Mouse (Mus musculus) left cerebral cortex, postnatal 10 days (tissue): Measurements from ENCODE around the gene Jakmip3. TPM values are rescaled to one million over a fixed set of nuclear protein-coding genes. Genes with fewer than 3 reads are reported as not detected.
A peak's percentile ranks its signal among the peaks of the same experiment; 100 is the strongest.

ENCODE experiments used
- DNase-seq, 2 experiments: peaks; one replicate each; pipeline ENCODE4 v3.0.0; 2021 to 2022; ENCODE audit warnings: low spot score in 2 of 2, mixed read lengths in 1 of 2; ENCODE audit errors: extremely low spot score in 1 of 2
- intact Hi-C: fragments of 180-260 bp; cut with DNase I; formaldehyde crosslinking; loops from one replicate; pipeline ENCODE4 v1.15.1; 2025
- total RNA-seq, 2 experiments: library from RNA; stranded (reverse); gene quantifications; 2 replicates each; pipeline ENCODE4 v1.2.3; 2021

Gene Jakmip3
- total RNA-seq, 2 experiments from 2014 or later, result 40.9 to 43.6 TPM

GRCm38 (mm10) chr7:138941571-138941970 lies 1.0 kb downstream of the Jakmip3 start:
- DNase-seq, result no peak
- intact Hi-C loops, result loop anchor here (5.0 kb wide), 1 partner anchor 66 kb away; no protein-coding TSS in a partner anchor

GRCm38 (mm10) chr7:138942301-138942700 lies 1.8 kb downstream of the Jakmip3 start:
- intact Hi-C loops, result loop anchor here (5.0 kb wide), 1 partner anchor 65 kb away; no protein-coding TSS in a partner anchor
- DNase-seq, result no peak

- no peak for DNase-seq
- intact Hi-C loops, result no loop called here
Measured at GRCm38 (mm10) chr7:138945668-138946067, 5.1 kb downstream of the Jakmip3 start.

GRCm38 (mm10) chr7:138947741-138948140 lies 7.2 kb downstream of the Jakmip3 start:
- intact Hi-C loops, result no loop called here

GRCm38 (mm10) chr7:138948309-138948708 lies 7.8 kb downstream of the Jakmip3 start:
- intact Hi-C loops, result no loop called here
- no peak for DNase-seq

More at GRCm38 (mm10) chr7:138947741-138948140, 7.2 kb downstream of the Jakmip3 start:
- DNase-seq, result no peak

GRCm38 (mm10) chr7:138955787-138956186 lies 15.3 kb downstream of the Jakmip3 start:
- intact Hi-C loops, result no loop called here
- no peak for DNase-seq

- DNase-seq, result no peak
- intact Hi-C loops, result no loop called here
Measured at GRCm38 (mm10) chr7:138957106-138957505, 16.6 kb downstream of the Jakmip3 start.

- intact Hi-C loops, result no loop called here
- DNase-seq, result no peak
Measured at GRCm38 (mm10) chr7:138959747-138960146, 19.2 kb downstream of the Jakmip3 start.

GRCm38 (mm10) chr7:138963756-138964155 lies 23.2 kb downstream of the Jakmip3 start:
- intact Hi-C loops, result no loop called here
- no peak for DNase-seq

- peak in 1 of 2 experiments; percentile 25 for DNase-seq
- intact Hi-C loops, result no loop called here
Measured at GRCm38 (mm10) chr7:138968010-138968620, 27.6 kb downstream of the Jakmip3 start.

- DNase-seq, result no peak
Measured at GRCm38 (mm10) chr7:138977510-138977909, 37.0 kb downstream of the Jakmip3 start.

GRCm38 (mm10) chr7:138984576-138984975 lies 44.0 kb downstream of the Jakmip3 start:
- DNase-seq, result no peak
- intact Hi-C loops, result no loop called here

More at GRCm38 (mm10) chr7:138977510-138977909, 37.0 kb downstream of the Jakmip3 start:
- intact Hi-C loops, result no loop called here

- intact Hi-C loops, result no loop called here
- no peak for DNase-seq
Measured at GRCm38 (mm10) chr7:138989156-138989555, 48.6 kb downstream of the Jakmip3 start.

- DNase-seq, result no peak
- intact Hi-C loops, result no loop called here
Measured at GRCm38 (mm10) chr7:139002692-139003091, 62.2 kb downstream of the Jakmip3 start.

GRCm38 (mm10) chr7:139003250-139003649 lies 62.7 kb downstream of the Jakmip3 start:
- no peak for DNase-seq
- intact Hi-C loops, result no loop called here

- intact Hi-C loops, result loop anchor here (5.0 kb wide), 1 partner anchor 68 kb away; the partner anchor contains the start of gene Jakmip3
- DNase-seq, result no peak
Measured at GRCm38 (mm10) chr7:139009786-139010502, 69.4 kb downstream of the Jakmip3 start.

GRCm38 (mm10) chr7:139011027-139011426 lies 70.5 kb downstream of the Jakmip3 start:
- peak in 1 of 2 experiments; percentile 48 for DNase-seq
- intact Hi-C loops, result no loop called here

GRCm38 (mm10) chr7:139011586-139011985 lies 71.1 kb downstream of the Jakmip3 start:
- DNase-seq, result no peak
- intact Hi-C loops, result no loop called here

- DNase-seq, result no peak
- intact Hi-C loops, result no loop called here
Measured at GRCm38 (mm10) chr7:139012767-139013369, 72.3 kb downstream of the Jakmip3 start.

GRCm38 (mm10) chr7:139015143-139015542 lies 74.6 kb downstream of the Jakmip3 start:
- intact Hi-C loops, result no loop called here
- DNase-seq, result no peak
